Mouse (Mus musculus) Muller cell, postnatal 12 days (primary cell): ENCODE measurements around the gene Usp28.
"Not testable (repeated sequence)": the region's sequence is repeated elsewhere in the genome, so short reads cannot be mapped to it uniquely, and the experiment has no call there.

Source experiments
- DNase-seq: peaks from one replicate; pipeline ENCODE4 v3.0.0-alpha.2; 2015; ENCODE audit errors: inconsistent ontology term

Gene Usp28

GRCm38 (mm10) chr9:48984845-48985707 is at the start of gene Usp28:
Gene Usp28, plus strand, starts transcription at chr9:48985375.
- peak; percentile 99 for DNase-seq

- DNase-seq = peak; percentile 35
These were observed 42.8 kb upstream of the Usp28 start for GRCm38 (mm10) chr9:48942349-48942748.

GRCm38 (mm10) chr9:48947565-48947964 is 37.6 kb upstream of the Usp28 start:
- DNase-seq = no peak

GRCm38 (mm10) chr9:48961314-48961713 is 23.9 kb upstream of the Usp28 start:
- peak; percentile 17 for DNase-seq

- no peak for DNase-seq
These were observed 23.0 kb upstream of the Usp28 start for GRCm38 (mm10) chr9:48962131-48962530.

- DNase-seq = no peak
These were observed 20.6 kb upstream of the Usp28 start, which contains the start of gene Htr3b for GRCm38 (mm10) chr9:48964587-48965040. Gene Htr3b, minus strand, starts transcription at chr9:48964990.

GRCm38 (mm10) chr9:48972494-48972893 is 12.7 kb upstream of the Usp28 start:
- DNase-seq = no peak

GRCm38 (mm10) chr9:48976661-48977355 is 8.4 kb upstream of the Usp28 start:
- DNase-seq = no peak

GRCm38 (mm10) chr9:48980371-48980770 is 4.8 kb upstream of the Usp28 start:
- DNase-seq = no peak

GRCm38 (mm10) chr9:48980781-48981180 is 4.4 kb upstream of the Usp28 start:
- no peak for DNase-seq

GRCm38 (mm10) chr9:48981827-48982226 is 3.3 kb upstream of the Usp28 start:
- no peak for DNase-seq

GRCm38 (mm10) chr9:48983801-48984200 is 1.4 kb upstream of the Usp28 start:
- not testable (repeated sequence) for DNase-seq

- DNase-seq = no peak
These were observed 793 bp upstream of the Usp28 start for GRCm38 (mm10) chr9:48984320-48984844.

GRCm38 (mm10) chr9:48985708-48986088 is 523 bp downstream of the Usp28 start:
- peak; percentile 26 for DNase-seq

- no peak for DNase-seq
These were observed 1.5 kb downstream of the Usp28 start for GRCm38 (mm10) chr9:48986616-48987141.

GRCm38 (mm10) chr9:48987201-48988101 is 2.3 kb downstream of the Usp28 start:
- DNase-seq = no peak

GRCm38 (mm10) chr9:48991671-48992070 is 6.5 kb downstream of the Usp28 start:
- DNase-seq = no peak

GRCm38 (mm10) chr9:48994779-48995178 is 9.6 kb downstream of the Usp28 start:
- no peak for DNase-seq

- no peak for DNase-seq
These were observed 10.6 kb downstream of the Usp28 start for GRCm38 (mm10) chr9:48995735-48996134.

GRCm38 (mm10) chr9:48999256-48999655 is 14.1 kb downstream of the Usp28 start:
- DNase-seq = no peak

- DNase-seq = no peak
These were observed 30.6 kb downstream of the Usp28 start for GRCm38 (mm10) chr9:49015824-49016223.
